Mouse (Mus musculus) retina, postnatal 7 days (tissue): ENCODE results near the gene Dbndd2.

Experiments
- DNase-seq: peaks from one replicate; pipeline ENCODE4 v3.0.0-alpha.2; 2012; ENCODE audit warnings: low read depth, low spot score

Gene Dbndd2

DNA sequence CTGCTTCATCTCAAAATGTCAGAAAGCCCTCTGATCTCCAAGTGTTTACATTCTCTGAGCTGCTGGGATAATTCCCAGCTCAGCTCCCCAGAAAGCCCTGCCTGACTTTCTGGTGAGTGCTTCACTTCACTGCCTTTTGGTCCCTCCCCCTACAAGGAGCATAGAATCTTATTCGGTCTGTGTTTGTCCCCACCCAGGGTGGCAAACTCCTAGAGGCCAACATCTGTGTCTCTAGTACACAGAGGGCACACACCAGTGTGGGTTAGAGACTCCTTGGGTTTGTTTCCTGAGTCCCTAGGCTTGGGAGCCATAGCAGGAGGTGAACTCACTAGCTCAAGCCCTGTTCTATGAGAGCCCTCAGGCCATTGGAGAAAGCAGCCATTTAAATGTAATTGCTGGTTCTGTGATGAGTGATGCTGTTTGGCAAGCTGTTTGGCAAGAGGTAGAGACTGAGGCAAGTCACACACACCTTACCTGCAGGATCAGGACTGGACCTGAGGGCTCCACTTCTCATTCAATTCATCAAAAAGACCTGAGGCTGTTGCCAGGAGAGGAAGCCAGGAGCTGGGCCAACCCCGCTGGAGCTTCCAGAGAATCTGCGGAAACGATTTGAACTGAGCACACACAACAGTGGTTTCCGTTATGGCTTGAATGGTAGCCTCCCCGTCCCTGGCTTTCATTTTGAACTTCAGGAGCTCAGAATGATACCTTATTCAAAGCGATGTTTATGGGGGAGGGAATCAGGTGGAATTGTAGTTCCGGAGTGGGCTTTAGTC is 54.9 kb downstream of the Dbndd2 start:
- no peak for DNase-seq

DNA sequence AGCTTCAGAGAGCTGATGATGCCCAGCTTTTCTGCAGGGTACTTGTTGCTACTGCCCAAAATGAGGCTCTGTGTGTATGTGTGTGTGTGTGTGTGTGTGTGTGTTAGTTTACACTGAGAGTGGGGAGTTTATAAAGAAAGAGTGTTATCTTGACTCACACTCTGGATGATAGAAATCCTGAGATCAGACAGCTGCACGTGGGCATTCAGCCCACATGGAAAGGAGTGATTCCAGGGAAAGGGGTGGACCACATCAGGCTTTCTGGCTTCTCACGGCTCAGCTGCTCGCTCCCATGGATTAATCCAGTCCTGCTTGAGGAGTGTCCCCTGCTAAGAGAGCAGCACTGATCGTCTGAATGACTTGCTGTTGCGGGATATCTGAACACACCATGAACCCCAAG is 56.2 kb downstream of the Dbndd2 start:
- DNase-seq, result no peak

DNA sequence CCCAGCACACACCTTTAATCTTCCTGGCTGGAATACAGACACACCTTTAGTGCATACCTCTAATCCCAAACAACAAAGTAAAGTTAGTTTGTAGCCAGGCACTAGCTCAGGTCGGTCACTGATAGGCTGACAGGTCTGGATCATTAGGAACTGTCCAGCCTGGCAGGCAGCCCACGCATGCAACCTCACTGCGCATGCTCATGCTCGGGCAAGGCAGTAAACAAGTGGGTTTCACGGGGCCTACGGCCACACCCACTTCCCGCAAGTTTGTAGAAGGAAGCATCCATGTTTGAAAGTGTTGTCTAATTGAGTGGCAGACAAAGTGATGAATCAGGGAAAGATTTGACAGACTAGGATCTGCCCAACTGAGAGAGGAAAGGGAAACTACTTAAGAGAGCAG is 56.7 kb downstream of the Dbndd2 start:
- DNase-seq, result no peak
